Mouse (Mus musculus) brain, embryonic 14.5 days (tissue): ENCODE results near the gene Trpm2.

ENCODE experiments used
- CTCF ChIP-seq: fragments of 200-500 bp; IDR thresholded peaks from 2 replicates; pipeline ENCODE4 v1.5.1; 2012; ENCODE audit warnings: inconsistent platforms, mild to moderate bottlenecking, moderate library complexity, borderline replicate concordance; ENCODE audit not compliant: insufficient read depth, insufficient read length; ENCODE audit errors: extremely low read depth
- POLR2A ChIP-seq: fragments of 200-500 bp; IDR thresholded peaks from 2 replicates; pipeline ENCODE4 v1.6.1; 2012; ENCODE audit warnings: mild to moderate bottlenecking, inconsistent platforms, borderline replicate concordance; ENCODE audit not compliant: poor library complexity, insufficient read depth, insufficient read length, severe bottlenecking; ENCODE audit errors: extremely low read depth

DNA sequence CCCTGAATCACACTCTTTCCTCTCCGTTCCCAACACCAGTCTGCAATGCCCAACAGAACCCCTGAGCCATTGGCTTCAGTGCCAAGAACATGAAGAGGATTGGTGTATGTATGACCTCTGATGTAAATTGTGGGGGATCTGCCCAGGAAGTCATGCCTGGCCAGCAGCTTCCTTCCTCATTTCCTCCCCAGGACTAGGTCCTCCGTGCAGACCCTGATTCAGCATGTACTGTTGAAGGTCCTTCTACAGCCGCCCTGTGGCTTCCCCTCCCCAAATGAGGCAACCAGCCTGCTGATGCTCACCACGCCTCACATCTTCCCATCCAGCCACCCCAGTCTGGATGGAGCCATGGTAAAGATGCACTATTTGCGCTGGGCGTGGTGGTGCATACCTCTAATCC, at the start of gene Trpm2:
- TF ChIP-seq POLR2A (no peak), CTCF (no peak)
